Mouse (Mus musculus) right cerebral cortex, postnatal 25 days (tissue): ENCODE results near the gene Ppp4r4.
"Not testable (repeated sequence)": the region's sequence is repeated elsewhere in the genome, so short reads cannot be mapped to it uniquely, and the experiment has no call there.

ENCODE experiments used
- DNase-seq: peaks from one replicate; pipeline ENCODE4 v3.0.0; 2022

The Ppp4r4 gene

GRCm38 (mm10) chr12:103532020-103532648, at the start of gene Ppp4r4:
Gene Ppp4r4 (plus strand): TSS chr12:103532283.
- DNase-seq: peak; percentile 97

GRCm38 (mm10) chr12:103482781-103483180, 49.3 kb upstream of the Ppp4r4 start:
- no peak for DNase-seq

DNA sequence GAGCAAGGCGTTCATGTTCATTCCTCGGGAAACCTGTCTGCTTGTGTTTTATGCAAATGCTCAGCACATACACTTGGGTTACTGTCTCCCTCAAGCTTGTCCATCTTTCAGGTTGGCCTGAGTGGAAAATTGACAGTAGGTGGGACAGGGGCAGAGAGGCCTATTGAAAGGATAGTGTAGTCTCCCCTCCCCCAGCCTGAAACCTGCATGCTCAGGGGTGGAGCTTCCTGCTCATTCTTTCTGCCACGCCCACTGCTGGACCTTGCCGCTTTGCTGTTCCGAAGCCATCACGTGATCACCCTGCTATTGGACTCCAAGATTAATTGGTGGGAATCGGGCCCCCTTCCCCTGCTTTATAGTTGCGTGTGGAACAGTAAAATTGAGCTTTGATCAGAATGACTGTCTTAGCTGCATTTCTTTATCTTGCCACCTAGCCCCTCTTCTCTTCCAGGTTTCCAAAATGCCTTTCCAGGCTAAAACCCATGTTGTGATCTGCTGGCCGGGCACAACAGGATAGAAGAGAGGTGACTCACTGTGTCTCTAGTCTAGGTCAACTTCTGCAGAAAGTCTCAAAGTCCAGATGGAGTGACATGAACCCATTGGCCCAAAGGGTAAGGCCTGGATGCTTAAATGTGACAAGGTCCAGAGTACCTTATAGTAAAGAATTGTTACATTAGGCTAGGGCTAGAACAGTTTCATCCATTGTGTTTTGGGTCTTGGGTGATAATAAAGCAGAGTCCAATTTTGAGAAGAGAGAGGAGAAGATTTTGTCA, 47.7 kb upstream of the Ppp4r4 start:
- not testable (repeated sequence) for DNase-seq

- DNase-seq: no peak
These were observed 45.4 kb upstream of the Ppp4r4 start for GRCm38 (mm10) chr12:103486726-103487125.

GRCm38 (mm10) chr12:103487276-103487675, 44.8 kb upstream of the Ppp4r4 start:
- no peak for DNase-seq

DNA sequence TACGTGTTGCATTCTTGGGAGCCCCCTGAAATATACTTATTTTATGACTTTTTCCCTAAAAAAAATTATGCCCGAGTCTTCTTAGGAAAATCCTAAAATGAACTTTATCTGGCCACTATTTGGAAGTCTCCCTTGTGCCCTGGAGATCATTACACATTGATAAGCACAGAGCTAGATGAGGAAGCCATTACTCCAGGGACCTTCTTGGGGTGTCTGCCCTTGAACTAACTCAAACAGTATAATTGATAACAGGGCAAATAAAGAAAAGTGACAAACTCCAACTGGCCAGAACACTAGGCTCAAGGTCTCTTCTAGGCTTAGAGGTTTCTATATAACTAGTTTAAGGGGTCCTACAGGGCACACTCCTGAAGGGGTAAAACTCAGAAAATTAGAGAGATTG, 44.3 kb upstream of the Ppp4r4 start:
- no peak for DNase-seq

- DNase-seq: no peak
These were observed 40.9 kb upstream of the Ppp4r4 start for GRCm38 (mm10) chr12:103491091-103491730.

- no peak for DNase-seq
These were observed 39.3 kb upstream of the Ppp4r4 start for GRCm38 (mm10) chr12:103492767-103493166.

DNA sequence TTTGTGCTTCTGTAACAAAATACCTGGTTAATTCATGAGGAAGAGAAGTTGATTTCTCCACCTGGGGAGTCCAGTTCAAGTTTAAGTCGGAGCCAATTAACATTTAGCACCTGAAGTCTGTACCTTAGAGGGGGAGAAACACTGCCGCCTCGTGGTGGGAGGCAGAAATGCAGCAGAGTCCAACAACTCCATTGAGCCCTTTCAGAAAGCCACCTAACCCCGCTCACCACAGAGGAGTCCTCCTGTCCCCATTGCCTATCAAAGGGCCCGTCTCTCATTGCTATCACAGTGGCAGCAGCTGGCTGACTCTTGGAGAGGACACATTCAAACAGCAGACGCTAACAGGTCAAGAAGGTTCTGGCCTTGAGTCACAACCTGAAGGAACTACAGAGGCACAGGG, 37.6 kb upstream of the Ppp4r4 start:
- DNase-seq: no peak

DNA sequence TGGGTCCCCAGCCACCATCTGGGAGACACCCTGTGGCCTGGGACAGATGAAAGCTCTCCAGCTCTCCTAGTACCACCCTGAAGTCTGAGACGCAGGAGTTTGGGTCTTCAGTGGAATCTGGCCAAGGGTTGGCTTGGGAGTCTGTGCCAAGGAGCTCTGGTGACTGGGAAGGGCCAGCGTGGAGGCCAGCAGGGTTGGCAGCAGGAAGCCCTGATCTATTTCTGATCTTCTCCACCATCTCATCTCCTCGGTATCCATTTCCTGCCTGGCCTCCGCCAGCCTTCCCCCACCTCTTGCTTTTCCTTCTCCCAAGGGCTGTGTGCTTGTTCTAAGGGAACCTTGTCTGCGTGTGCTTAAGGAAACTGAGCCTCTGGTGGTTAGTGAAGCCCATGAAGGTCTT, 33.3 kb upstream of the Ppp4r4 start:
- DNase-seq: no peak

DNA sequence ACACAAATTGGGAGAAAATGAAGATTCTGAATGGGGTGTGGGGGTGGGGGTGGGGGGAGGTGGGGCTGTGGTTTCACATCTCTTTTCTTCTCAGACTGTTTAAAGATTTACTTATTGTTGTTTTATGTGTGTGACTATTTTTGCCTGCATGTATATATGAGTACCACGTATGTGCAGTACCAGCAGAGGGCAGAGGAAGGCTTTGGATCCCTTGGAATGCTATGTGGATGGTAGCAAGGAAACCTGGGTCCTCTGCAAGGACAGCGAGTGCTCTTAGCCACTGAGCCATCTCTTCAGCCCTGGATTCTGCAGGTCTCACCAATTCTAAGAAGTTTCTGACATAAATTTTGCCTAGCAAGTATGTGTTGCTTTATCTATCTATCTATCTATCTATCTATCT, 32.8 kb upstream of the Ppp4r4 start:
- no peak for DNase-seq

- no peak for DNase-seq
These were observed 28.8 kb upstream of the Ppp4r4 start for GRCm38 (mm10) chr12:103503300-103503699.

- DNase-seq: no peak
These were observed 27.7 kb upstream of the Ppp4r4 start for GRCm38 (mm10) chr12:103504402-103504801.

DNA sequence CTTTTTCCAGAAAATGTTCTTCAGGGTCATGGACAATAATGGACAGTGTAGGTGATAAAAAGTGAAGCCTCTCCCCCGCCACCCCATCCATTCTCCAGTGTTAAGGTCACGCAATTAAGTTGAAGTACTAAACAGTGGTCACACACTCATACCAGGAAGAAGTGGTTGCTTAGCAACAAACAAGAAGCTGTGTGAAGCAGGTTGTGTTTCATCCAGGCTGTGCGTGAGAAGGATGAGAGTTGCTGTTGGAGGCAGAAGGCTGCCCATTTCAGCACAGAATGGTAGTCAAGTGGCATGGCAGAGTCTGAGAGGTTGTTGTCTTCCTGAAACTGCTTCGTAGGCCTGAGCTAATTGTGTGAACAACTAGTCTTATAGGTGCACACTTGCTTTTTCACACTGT, 23.7 kb upstream of the Ppp4r4 start:
- no peak for DNase-seq

DNA sequence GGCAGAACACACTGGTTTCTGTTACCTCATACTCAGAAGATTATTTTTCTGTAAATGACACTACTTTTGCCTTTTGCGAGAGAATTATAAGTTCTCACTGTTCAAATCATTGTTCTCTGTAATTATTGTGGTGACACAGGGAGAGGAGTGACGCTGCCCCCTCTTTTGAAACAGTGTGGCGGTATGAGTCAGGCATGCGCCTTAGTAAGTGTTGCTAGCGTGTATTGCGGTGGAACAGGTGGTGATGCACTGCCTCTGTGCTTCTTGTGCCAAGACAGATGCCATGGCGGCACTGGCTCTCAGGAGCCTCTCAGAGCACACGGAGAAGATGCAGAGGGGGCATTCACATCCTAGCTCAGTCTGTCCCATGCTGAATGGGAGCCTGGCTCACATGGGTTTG, 22.2 kb upstream of the Ppp4r4 start:
- peak; percentile 65 for DNase-seq

GRCm38 (mm10) chr12:103511586-103511985, 20.5 kb upstream of the Ppp4r4 start:
- no peak for DNase-seq

GRCm38 (mm10) chr12:103513039-103513438, 19.0 kb upstream of the Ppp4r4 start:
- no peak for DNase-seq

GRCm38 (mm10) chr12:103513451-103513871, 18.6 kb upstream of the Ppp4r4 start:
- peak; percentile 62 for DNase-seq

DNA sequence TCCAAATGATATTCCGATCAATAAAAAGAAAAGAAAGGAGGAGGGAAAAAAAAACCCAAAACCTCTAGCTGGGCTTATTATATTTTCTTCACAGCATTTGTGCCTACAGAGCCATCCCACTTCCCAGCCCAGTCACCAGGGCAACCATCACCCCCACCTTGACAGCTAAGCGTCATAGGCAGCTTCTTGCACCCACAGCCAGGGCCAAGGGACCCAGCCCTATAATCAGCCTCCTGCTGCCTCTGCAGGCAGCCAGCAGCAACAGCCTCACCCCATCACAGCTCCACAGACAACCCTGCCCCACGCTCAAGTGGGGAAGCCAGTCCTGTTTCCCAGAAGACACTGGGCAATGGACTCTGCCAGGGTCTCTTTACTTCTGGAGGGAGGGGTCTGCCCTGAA, 17.7 kb upstream of the Ppp4r4 start:
- peak; percentile 51 for DNase-seq

- no peak for DNase-seq
These were observed 16.4 kb upstream of the Ppp4r4 start for GRCm38 (mm10) chr12:103515638-103516037.

- DNase-seq: no peak
These were observed 13.4 kb upstream of the Ppp4r4 start for GRCm38 (mm10) chr12:103518640-103519039.

- no peak for DNase-seq
These were observed 1.5 kb upstream of the Ppp4r4 start for GRCm38 (mm10) chr12:103530596-103530995.

DNA sequence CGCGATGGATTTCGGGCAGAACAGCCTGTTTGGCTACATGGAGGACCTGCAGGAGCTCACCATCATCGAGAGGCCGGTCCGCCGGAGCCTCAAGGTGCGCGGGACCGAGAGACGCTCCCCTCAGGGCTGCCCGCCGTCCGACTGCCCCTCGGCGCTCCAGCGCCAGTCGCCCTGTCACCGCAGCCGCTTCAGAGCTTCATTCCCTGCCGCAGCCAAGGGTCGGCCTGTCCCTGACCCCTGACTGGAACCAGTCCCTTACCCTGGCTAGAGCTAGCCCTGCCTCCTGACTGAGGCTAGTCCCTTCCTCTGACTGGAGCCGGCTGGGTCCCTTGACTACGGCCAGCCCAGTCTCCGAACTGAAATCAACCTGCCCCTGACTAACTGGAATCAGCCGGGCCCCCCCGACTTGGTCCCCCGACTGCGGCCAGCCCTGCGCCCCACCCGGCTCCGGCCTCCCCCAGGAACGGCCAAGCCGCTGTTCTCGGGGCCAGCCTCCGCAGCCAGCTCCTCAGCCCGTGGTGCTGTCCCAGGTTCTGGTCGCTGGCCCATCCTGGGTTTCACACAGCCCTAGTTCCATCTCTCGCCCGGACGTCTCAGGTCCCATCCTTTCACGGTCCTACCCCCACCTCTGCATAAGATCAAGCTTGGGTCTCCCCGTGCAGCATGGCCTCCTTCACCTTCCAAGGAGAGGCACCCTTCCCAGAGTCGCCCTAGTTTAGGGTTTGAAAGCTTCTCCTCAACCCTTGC, 739 bp downstream of the Ppp4r4 start:
- DNase-seq: no peak
